Mouse (Mus musculus) G1E (cell line): ENCODE measurements at regions not wholly inside any gene's neighbourhood (a gene's known extent, or its start where the extent isn't known, plus 50 kb on each side); places are given as distances from the start of the nearest gene placed in this dataset.

Experiments
- CTCF ChIP-seq: IDR thresholded peaks from 2 replicates; pipeline ENCODE4 v1.5.1; 2012; ENCODE audit warnings: low read depth, low read length, inconsistent platforms, mixed read lengths
- GATA1 ChIP-seq: IDR thresholded peaks from 2 replicates; pipeline ENCODE4 v1.6.1; 2012; ENCODE audit warnings: borderline replicate concordance, low read length, inconsistent platforms, mixed read lengths
- GATA2 ChIP-seq: IDR thresholded peaks from 2 replicates; pipeline ENCODE4 v1.6.1; 2012; ENCODE audit warnings: low read depth, low read length, inconsistent platforms, borderline replicate concordance
- POLR2AphosphoS5 ChIP-seq: IDR thresholded peaks from 2 replicates; pipeline ENCODE4 v1.6.1; 2012; ENCODE audit warnings: low read depth, low read length, inconsistent platforms; ENCODE audit not compliant: insufficient replicate concordance

DNA sequence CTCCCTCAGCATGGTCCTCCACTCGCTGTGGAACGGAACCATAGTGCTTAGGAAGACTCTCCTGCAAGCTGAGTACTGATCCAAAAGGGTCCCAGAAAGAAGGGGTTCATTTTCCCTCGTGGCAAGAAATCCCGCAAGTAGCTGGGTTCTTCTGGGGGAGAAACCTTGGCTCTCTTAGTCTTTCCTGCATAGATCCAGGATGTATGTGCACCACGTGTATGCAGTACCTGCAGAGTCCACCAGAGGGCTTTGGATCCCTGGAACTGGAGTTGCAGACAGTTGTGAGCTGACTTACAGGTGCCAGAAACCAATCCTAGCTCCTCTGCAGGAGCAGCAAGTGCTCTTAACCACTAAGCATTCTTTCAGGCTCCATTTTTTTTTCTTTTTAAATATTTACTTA, 67.9 kb upstream of the Pmepa1 start:
- no peak for TF ChIP-seq CTCF
- TF ChIP-seq GATA1 = no peak
- TF ChIP-seq POLR2AphosphoS5 = no peak
- TF ChIP-seq GATA2 = no peak
